Mouse (Mus musculus): Measurements from ENCODE around the gene Rsph3a. TPM values are rescaled to one million over a fixed set of nuclear protein-coding genes. Genes with fewer than 3 reads are reported as not detected.

Gene Rsph3a
- polyA plus RNA-seq (2012; rRNA removed): 127 and 133 TPM in 2 replicates

DNA sequence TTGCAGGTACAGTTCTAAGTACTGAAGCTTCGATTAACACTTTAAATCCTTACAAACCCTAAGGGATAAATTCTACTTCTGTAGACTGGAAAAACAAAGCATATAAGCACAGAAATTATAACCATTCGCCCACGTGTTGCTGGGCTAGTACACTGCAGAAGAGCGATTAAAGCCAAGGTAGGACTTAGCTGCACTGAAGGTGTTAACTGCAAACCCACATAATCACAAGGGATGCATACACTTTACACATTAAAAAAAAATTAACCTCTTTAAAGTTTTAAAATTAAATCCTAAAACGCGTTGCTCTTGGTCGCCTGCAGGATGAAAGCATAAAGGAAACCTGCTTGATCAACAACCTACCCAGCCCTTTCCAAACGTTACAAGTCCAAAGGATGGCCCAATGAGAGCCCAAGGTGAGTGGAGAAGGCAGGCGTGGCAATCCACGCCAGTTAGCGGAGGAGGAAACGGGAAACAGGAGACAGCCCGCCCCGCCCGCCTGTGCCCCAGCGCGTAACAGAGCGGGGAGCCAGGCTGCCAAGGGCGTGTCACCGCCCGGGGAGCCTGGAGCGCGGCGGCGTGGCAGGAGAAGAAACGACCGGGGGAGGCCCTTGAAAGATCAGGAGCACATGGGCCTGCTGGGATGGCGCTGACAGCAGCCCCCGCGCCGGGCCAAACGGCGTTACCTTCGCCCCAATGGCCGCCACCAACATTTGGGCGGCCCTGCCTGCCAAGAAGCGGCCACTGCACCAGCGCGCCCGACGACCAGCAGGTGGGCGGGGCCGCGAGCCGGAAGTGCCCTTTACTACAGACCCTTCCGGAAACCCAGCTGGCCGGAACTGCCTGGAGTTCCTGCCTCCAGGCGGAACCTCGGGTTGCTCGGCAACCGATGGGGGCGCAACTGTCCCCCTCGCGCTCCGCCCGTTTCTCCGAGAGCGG is at the start of gene Rsph3a:
Gene Rsph3a (plus strand): TSS at position 498 of the 936 bp plus-strand sequence.

GRCm38 (mm10) chr17:7925413-7926160 is 19.8 kb upstream of the Rsph3a start, which contains the start of gene Tagap:
Tagap (plus strand) TSS chr17:7926000.

Other genes starting within 250 kb of the Rsph3a start
- 7.5 and 11.7 TPM in 2 replicates for gene Fndc1, start 118.3 kb upstream of the Rsph3a start, polyA plus RNA-seq (2012; rRNA removed)
- 11.1 and 12.1 TPM in 2 replicates for gene Tagap, start 19.6 kb upstream of the Rsph3a start, polyA plus RNA-seq (2012; rRNA removed)
- 0.79 and 3.4 TPM in 2 replicates for gene Gm49673, start 202.2 kb downstream of the Rsph3a start, polyA plus RNA-seq (2012; rRNA removed)
- gene Rnaset2a, start 202.5 kb downstream of the Rsph3a start, polyA plus RNA-seq (2012; rRNA removed): 54.8 and 70.6 TPM in 2 replicates
- gene Fgfr1op, start 219.9 kb downstream of the Rsph3a start, polyA plus RNA-seq (2012; rRNA removed): 1.5 and 2.0 TPM in 2 replicates

All from ovary, adult 2 months (tissue).